Mouse (Mus musculus): ENCODE measurements around the gene Pithd1. TPM values are rescaled to one million over a fixed set of nuclear protein-coding genes. Genes with fewer than 3 reads are reported as not detected.

The Pithd1 gene
- polyA plus RNA-seq, 1 experiment from 2014 or later = 51.9 TPM

DNA sequence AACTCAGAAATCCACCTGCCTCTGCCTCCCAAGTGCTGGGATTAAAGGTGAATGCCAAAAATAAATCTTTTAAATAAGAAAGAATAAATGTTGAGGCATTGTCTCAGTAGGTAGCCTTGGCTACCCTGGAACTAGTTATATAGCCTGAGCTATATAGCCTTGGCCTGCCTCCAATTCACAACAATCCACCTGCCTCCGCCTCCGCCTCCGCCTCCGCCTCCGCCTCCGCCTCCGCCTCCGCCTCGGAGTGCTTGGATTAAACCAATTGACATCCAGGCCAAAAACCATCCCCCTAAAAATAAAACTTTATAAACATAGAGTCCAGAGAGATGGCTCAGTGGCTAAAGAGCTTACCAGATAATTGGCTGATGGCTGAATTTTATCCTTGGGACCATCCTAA lies 35.9 kb upstream of the Pithd1 start:
- H3K9me3 ChIP-seq (replicated peaks; ENCODE audit: control insufficient read depth, low read length) = no peaks in the 10 kb centered on the region
- ATAC-seq (replicated peaks; ENCODE audit: insufficient number of reproducible peaks, low FRiP score, low TSS enrichment) = no peak
- H3K27ac ChIP-seq (ENCODE audit: low read depth, low read length) = no peak overlapping the region
- H3K9ac ChIP-seq (ENCODE audit: low read depth, low read length) = no peak overlapping the region
- no peak overlapping the region for H3K4me2 ChIP-seq
- peaks cover 2% of the 10 kb centered on the region; the same call in 1 of the 2 replicates for H3K4me1 ChIP-seq (ENCODE audit: control insufficient read depth, insufficient read depth, low read length)
- no peaks in the 10 kb centered on the region for H3K27me3 ChIP-seq (ENCODE audit: control insufficient read depth, insufficient read depth, low read length)
- H3K4me3 ChIP-seq (ENCODE audit: low read depth, low read length) = no peak overlapping the region
- 91% methylated on average over 9 of the region's 9 CpGs for WGBS (ENCODE audit: insufficient replicate concordance)
- H3K36me3 ChIP-seq (ENCODE audit: control insufficient read depth, insufficient read depth, low read length) = no peaks in the 10 kb centered on the region

DNA sequence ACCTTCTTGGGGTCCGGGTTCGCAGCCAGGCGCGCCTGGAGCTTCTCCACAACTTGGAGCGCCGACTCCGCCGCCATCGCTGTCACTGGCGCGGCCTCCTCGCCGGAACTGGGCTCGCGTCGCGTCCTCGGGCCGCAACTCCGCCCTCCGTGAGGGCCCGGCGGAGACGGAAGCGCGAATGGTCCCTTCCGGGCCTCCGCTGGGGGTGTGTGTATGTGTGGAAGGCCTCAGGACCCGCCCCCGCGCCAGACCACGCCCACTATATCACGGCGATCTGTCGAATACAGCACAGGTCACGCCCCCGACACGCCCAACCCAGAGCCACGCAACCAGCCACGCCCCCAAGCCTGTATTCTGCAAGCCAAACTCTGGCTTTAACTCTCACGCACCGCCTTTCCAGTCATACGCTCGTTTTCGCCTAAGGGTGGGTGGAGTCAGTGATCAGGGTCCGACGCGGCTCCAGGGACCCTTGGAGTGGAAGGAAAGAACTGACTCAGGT lies 34.5 kb upstream of the Pithd1 start, which contains the start of gene Eloa:
Gene Eloa (minus strand): TSS at position 215 of the 499 bp plus-strand sequence.
- peak; percentile 98 for ATAC-seq (replicated peaks; ENCODE audit: insufficient number of reproducible peaks, low FRiP score, low TSS enrichment)
- no peaks in the 10 kb centered on the region for H3K27me3 ChIP-seq (ENCODE audit: control insufficient read depth, insufficient read depth, low read length)
- H3K9ac ChIP-seq (ENCODE audit: low read depth, low read length) = peak within 1 kb of the TSS; percentile 96
- no peaks in the 10 kb centered on the region for H3K9me3 ChIP-seq (replicated peaks; ENCODE audit: control insufficient read depth, low read length)
- H3K27ac ChIP-seq (ENCODE audit: low read depth, low read length) = peak within 1 kb of the TSS; percentile 84
- peak within 1 kb of the TSS; percentile 98 for H3K4me3 ChIP-seq (ENCODE audit: low read depth, low read length)
- H3K4me2 ChIP-seq = peak within 1 kb of the TSS; percentile 88
- H3K4me1 ChIP-seq (ENCODE audit: control insufficient read depth, insufficient read depth, low read length) = peaks cover 2% of the 10 kb centered on the region; the same call in 1 of the 2 replicates
- WGBS (ENCODE audit: insufficient replicate concordance) = 1% methylated on average over 43 of the region's 48 CpGs
- H3K36me3 ChIP-seq (ENCODE audit: control insufficient read depth, insufficient read depth, low read length) = no peaks in the 10 kb centered on the region

DNA sequence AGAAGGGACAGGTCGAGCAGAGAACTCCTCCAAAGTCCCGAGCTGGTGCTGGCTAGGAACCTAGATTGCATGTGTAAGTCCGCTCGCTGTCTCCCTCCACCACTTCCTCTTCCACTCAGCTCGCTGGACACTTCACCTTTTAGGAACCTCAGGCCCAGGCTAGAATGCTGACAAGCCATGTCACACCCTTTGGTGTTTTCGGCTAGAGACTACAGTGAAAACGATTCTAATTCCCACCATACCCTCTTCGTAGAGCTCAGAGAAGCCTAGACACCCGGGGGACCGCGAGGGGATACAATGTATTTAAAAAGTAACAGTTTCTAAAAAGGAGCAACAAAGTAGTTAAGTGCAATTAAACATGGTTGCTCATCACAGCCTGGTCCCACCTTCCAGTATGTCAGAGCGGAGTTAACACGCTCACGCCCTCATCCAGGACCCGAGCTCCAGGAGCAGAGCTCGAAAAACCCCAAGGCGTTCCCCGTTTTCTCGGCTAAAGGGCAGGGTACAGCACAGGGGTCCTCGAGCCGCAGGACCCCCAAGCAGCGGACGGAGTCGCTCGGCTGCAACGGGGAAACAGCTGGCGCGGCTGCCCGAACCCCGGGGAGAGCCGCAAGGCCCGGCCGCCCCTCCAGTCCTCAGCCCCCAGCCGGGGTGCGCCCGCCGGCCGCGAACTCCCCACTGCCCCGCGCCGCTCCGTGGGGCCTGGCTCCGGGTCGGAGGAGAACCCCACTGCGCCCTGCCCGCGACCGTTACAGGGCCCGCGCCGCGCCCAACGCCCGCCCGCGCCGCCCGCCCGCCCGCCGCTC lies 33.9 kb upstream of the Pithd1 start:
- H3K9ac ChIP-seq (ENCODE audit: low read depth, low read length) = peak overlapping the region; percentile 96
- H3K36me3 ChIP-seq (ENCODE audit: control insufficient read depth, insufficient read depth, low read length) = no peaks in the 10 kb centered on the region
- ATAC-seq (replicated peaks; ENCODE audit: insufficient number of reproducible peaks, low FRiP score, low TSS enrichment) = peak; percentile 69
- no peaks in the 10 kb centered on the region for H3K27me3 ChIP-seq (ENCODE audit: control insufficient read depth, insufficient read depth, low read length)
- H3K9me3 ChIP-seq (replicated peaks; ENCODE audit: control insufficient read depth, low read length) = no peaks in the 10 kb centered on the region
- under 1% methylated on average over 60 of the region's 62 CpGs for WGBS (ENCODE audit: insufficient replicate concordance)
- H3K4me3 ChIP-seq (ENCODE audit: low read depth, low read length) = peak overlapping the region; percentile 98
- H3K4me1 ChIP-seq (ENCODE audit: control insufficient read depth, insufficient read depth, low read length) = peaks cover 2% of the 10 kb centered on the region; the same call in 1 of the 2 replicates
- peak overlapping the region; percentile 88 for H3K4me2 ChIP-seq
- peak overlapping the region; percentile 84 for H3K27ac ChIP-seq (ENCODE audit: low read depth, low read length)

DNA sequence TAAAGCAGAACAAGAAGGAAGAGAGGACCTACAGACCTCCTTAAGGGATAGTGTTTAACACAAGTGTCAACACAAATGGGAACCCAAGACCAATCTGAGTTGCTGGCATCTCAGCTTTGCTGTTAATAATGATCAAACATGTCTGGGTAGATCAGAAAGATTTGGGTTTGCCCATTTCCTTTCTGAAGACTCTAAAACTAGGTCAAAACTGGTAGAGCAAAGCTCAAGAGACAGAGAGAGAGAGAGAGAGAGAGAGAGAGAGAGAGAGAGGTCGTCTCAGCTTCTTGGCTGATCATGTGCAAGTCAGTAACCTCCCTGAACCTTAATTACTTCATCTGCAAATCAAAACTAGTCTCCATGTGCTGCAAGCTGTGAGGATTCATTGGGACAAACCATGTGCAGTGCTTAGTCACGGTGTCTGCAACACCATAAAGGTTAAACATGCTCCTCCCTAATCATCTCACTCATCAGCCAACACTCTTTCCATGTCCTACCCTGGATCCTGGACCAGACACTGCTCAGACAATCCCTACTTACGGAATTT lies 29.1 kb upstream of the Pithd1 start:
- H3K4me1 ChIP-seq (ENCODE audit: control insufficient read depth, insufficient read depth, low read length) = peaks cover 2% of the 10 kb centered on the region; the same call in 1 of the 2 replicates
- H3K9me3 ChIP-seq (replicated peaks; ENCODE audit: control insufficient read depth, low read length) = no peaks in the 10 kb centered on the region
- ATAC-seq (replicated peaks; ENCODE audit: insufficient number of reproducible peaks, low FRiP score, low TSS enrichment) = no peak
- no peak overlapping the region for H3K4me3 ChIP-seq (ENCODE audit: low read depth, low read length)
- peaks cover 9% of the 10 kb centered on the region for H3K36me3 ChIP-seq (ENCODE audit: control insufficient read depth, insufficient read depth, low read length)
- no peaks in the 10 kb centered on the region for H3K27me3 ChIP-seq (ENCODE audit: control insufficient read depth, insufficient read depth, low read length)
- H3K27ac ChIP-seq (ENCODE audit: low read depth, low read length) = no peak overlapping the region
- no peak overlapping the region for H3K9ac ChIP-seq (ENCODE audit: low read depth, low read length)
- H3K4me2 ChIP-seq = no peak overlapping the region
- WGBS (ENCODE audit: insufficient replicate concordance) = 77% methylated on average over 3 of the region's 3 CpGs

DNA sequence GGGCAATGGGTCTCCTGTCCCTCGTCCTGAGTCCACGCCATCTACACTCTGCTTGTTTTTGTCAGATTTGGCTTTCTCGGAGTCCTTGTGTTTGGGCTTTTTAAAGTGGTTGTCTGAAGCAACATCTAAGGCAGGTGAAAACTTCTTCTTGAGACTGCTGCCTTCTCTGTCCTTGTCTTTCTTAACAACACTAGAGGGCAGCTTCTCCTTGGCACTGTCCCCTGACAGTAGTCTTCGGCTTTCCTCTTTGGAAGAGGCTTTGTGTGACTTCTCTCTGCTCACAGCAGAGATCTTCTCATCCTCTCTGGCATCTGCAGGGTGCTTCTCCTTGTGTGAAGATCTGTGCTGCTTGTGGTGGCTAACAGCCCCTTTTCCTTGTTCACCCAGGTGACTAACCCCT lies 23.5 kb upstream of the Pithd1 start:
- Histone ChIP-seq H3K27me3 (ENCODE audit: control insufficient read depth, insufficient read depth, low read length) (no peaks in the 10 kb centered on the region), H3K4me2 (no peak overlapping the region), H3K4me3 (ENCODE audit: low read depth, low read length) (no peak overlapping the region), H3K36me3 (ENCODE audit: control insufficient read depth, insufficient read depth, low read length) (peaks cover 50% of the 10 kb centered on the region), H3K4me1 (ENCODE audit: control insufficient read depth, insufficient read depth, low read length) (no peaks in the 10 kb centered on the region), H3K9ac (ENCODE audit: low read depth, low read length) (no peak overlapping the region), H3K9me3 (replicated peaks; ENCODE audit: control insufficient read depth, low read length) (no peaks in the 10 kb centered on the region), H3K27ac (ENCODE audit: low read depth, low read length) (no peak overlapping the region)
- ATAC-seq (replicated peaks; ENCODE audit: insufficient number of reproducible peaks, low FRiP score, low TSS enrichment) = no peak
- 88% methylated on average over 4 of the region's 4 CpGs for WGBS (ENCODE audit: insufficient replicate concordance)

DNA sequence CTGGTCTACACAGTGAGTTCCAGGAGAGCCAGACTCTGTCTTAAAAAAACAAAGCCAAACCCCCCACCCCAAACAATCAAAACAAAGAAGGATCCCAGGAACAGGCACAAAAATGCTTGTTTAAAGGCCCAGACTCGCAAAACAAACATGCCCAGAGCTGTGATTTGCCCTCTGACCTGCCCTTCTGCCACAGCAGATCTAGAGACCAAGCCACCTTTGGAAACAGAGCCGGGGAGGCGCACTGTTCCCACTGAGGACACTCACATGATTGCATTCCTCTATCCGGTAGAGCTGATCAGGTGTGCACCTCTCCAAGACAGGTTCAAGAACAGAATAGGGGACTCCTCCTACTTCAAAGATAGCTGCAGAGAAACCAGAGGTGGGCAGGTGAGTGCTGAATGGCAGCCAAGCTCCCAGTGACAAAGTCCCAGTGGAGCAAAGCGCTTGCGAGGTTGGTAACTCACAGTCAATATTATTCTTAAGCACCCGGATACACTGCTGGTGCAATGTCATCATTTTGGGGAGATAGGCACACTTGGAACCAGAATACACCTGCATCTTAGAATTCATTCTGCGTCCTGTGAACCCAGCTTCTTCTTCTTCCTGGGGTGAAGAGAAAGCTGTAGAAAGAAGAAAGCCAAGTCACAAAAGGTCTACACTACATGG lies 21.9 kb upstream of the Pithd1 start:
- Histone ChIP-seq H3K9me3 (replicated peaks; ENCODE audit: control insufficient read depth, low read length) (no peaks in the 10 kb centered on the region), H3K9ac (ENCODE audit: low read depth, low read length) (no peak overlapping the region), H3K4me1 (ENCODE audit: control insufficient read depth, insufficient read depth, low read length) (no peaks in the 10 kb centered on the region), H3K4me3 (ENCODE audit: low read depth, low read length) (no peak overlapping the region), H3K4me2 (no peak overlapping the region), H3K27ac (ENCODE audit: low read depth, low read length) (no peak overlapping the region), H3K27me3 (ENCODE audit: control insufficient read depth, insufficient read depth, low read length) (no peaks in the 10 kb centered on the region), H3K36me3 (ENCODE audit: control insufficient read depth, insufficient read depth, low read length) (peaks cover 57% of the 10 kb centered on the region)
- WGBS (ENCODE audit: insufficient replicate concordance) = 90% methylated on average over 8 of the region's 8 CpGs
- no peak for ATAC-seq (replicated peaks; ENCODE audit: insufficient number of reproducible peaks, low FRiP score, low TSS enrichment)

DNA sequence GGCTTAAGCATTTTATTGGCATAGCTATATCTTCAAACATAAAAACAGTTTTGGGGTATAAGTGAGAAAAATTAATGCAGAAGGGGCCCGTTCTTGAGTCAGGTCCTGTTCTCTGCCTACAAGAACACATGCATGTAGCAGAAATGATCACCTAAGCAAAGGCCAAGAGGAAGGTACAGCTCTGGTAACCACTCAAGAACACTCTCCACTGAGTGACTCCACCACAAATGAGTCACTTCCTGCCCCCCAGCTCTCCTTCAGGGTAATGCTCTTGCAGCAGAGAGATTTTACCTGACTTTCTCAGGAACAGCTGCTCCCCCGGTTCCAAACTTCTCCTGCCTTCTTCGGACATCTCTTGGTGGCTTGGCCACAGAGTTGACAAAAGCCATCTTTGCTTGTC lies 19.8 kb upstream of the Pithd1 start:
- Histone ChIP-seq H3K4me2 (no peak overlapping the region), H3K9ac (ENCODE audit: low read depth, low read length) (no peak overlapping the region), H3K4me3 (ENCODE audit: low read depth, low read length) (no peak overlapping the region), H3K4me1 (ENCODE audit: control insufficient read depth, insufficient read depth, low read length) (no peaks in the 10 kb centered on the region), H3K36me3 (ENCODE audit: control insufficient read depth, insufficient read depth, low read length) (peaks cover 59% of the 10 kb centered on the region), H3K27ac (ENCODE audit: low read depth, low read length) (no peak overlapping the region), H3K9me3 (replicated peaks; ENCODE audit: control insufficient read depth, low read length) (no peaks in the 10 kb centered on the region), H3K27me3 (ENCODE audit: control insufficient read depth, insufficient read depth, low read length) (no peaks in the 10 kb centered on the region)
- WGBS (ENCODE audit: insufficient replicate concordance) = 95% methylated on average over 3 of the region's 3 CpGs
- no peak for ATAC-seq (replicated peaks; ENCODE audit: insufficient number of reproducible peaks, low FRiP score, low TSS enrichment)

DNA sequence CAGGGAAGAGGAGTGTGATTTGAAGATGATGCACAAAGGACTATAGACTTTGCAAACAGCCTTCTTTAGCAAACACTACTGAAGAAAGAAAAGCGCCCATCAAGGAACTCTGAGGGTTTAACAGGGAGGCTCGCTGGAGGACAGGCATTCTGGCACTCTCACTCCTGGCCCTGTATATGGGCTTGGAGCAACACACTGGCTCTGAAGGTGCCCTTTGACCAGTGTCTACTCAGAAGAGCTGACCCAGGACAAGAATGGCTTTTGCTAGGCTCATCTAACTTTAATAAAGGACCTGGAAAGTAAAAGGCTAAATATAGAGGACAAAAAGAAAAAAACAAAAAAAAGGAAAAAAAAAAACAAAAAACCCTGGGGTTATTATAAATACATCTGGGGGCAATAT lies 17.9 kb upstream of the Pithd1 start:
- H3K4me2 ChIP-seq = no peak overlapping the region
- H3K36me3 ChIP-seq (ENCODE audit: control insufficient read depth, insufficient read depth, low read length) = peaks cover 51% of the 10 kb centered on the region
- H3K9ac ChIP-seq (ENCODE audit: low read depth, low read length) = no peak overlapping the region
- no peaks in the 10 kb centered on the region for H3K27me3 ChIP-seq (ENCODE audit: control insufficient read depth, insufficient read depth, low read length)
- H3K4me3 ChIP-seq (ENCODE audit: low read depth, low read length) = no peak overlapping the region
- no peaks in the 10 kb centered on the region for H3K9me3 ChIP-seq (replicated peaks; ENCODE audit: control insufficient read depth, low read length)
- WGBS (ENCODE audit: insufficient replicate concordance) = 90% methylated on average over 2 of the region's 2 CpGs
- ATAC-seq (replicated peaks; ENCODE audit: insufficient number of reproducible peaks, low FRiP score, low TSS enrichment) = no peak
- H3K4me1 ChIP-seq (ENCODE audit: control insufficient read depth, insufficient read depth, low read length) = no peaks in the 10 kb centered on the region
- H3K27ac ChIP-seq (ENCODE audit: low read depth, low read length) = no peak overlapping the region

Measured in heart, embryonic 11.5 days (tissue).